Mouse (Mus musculus) neural tube, embryonic 11.5 days (tissue): ENCODE measurements around the gene Dgat2. TPM values are rescaled to one million over a fixed set of nuclear protein-coding genes. Genes with fewer than 3 reads are reported as not detected.

Experiments used
- ATAC-seq: fragments of 200-750 bp; cut with Nextera tagmentation; 2 replicates; pipeline ENCODE4 v1.8.0; 2017; ENCODE audit warnings: moderate number of reproducible peaks, mild to moderate bottlenecking, moderate TSS enrichment, moderate library complexity; ENCODE audit not compliant: insufficient read depth, low FRiP score, low TSS enrichment
- DNase-seq: peaks from one replicate; pipeline ENCODE4 v3.0.0-alpha.2; 2015; ENCODE audit warnings: low spot score
- H3K27ac ChIP-seq: fragments of 300-500 bp; sonication (generic); 2 replicates; pipeline ENCODE4 v1.5.1; 2014; ENCODE audit warnings: low read depth, mild to moderate bottlenecking, low read length
- H3K27me3 ChIP-seq: fragments of 300-500 bp; sonication (generic); 2 replicates; pipeline ENCODE4 v1.6.1; 2014; ENCODE audit warnings: mild to moderate bottlenecking, low read length, mixed read lengths; ENCODE audit not compliant: control insufficient read depth, insufficient read depth
- H3K36me3 ChIP-seq: fragments of 300-500 bp; sonication (generic); 2 replicates; pipeline ENCODE4 v1.6.1; 2014; ENCODE audit warnings: mild to moderate bottlenecking, low read length, moderate library complexity, mixed read lengths; ENCODE audit not compliant: control insufficient read depth, insufficient read depth
- H3K4me1 ChIP-seq: fragments of 300-500 bp; sonication (generic); 2 replicates; pipeline ENCODE4 v1.6.1; 2014; ENCODE audit warnings: low read length, mixed read lengths; ENCODE audit not compliant: control insufficient read depth, insufficient read depth
- H3K4me2 ChIP-seq: fragments of 300-500 bp; sonication (generic); 2 replicates; pipeline ENCODE4 v1.6.1; 2014; ENCODE audit warnings: low read depth, mild to moderate bottlenecking, moderate library complexity
- H3K4me3 ChIP-seq: fragments of 300-500 bp; sonication (generic); 2 replicates; pipeline ENCODE4 v1.5.1; 2014; ENCODE audit warnings: low read depth, low read length
- H3K9ac ChIP-seq: fragments of 300-500 bp; sonication (generic); 2 replicates; pipeline ENCODE4 v1.6.1; 2014; ENCODE audit warnings: mild to moderate bottlenecking, low read length
- H3K9me3 ChIP-seq: fragments of 300-500 bp; sonication (generic); 2 replicates; pipeline ENCODE4 v1.6.1; 2016; ENCODE audit warnings: low read length; ENCODE audit not compliant: control insufficient read depth
- WGBS: fragments of 180-500 bp; shearing (Covaris S2); extraction: QIAGEN DNeasy Blood & Tissue Kit; methylation state at CpG from one replicate; pipeline ENCODE4 v1.1.7; 2014; 5-methylcytosine and 5-hydroxymethylcytosine counted together
- polyA plus RNA-seq: library from polyadenylated mRNA; unstranded; fragments of >200 nt; fragmentation: Nextera tagmentation; extraction: Ambion mirVana; gene quantifications from 2 replicates; pipeline ENCODE4 v1.2.1, GENCODE M21; 2014

Dgat2 gene
- polyA plus RNA-seq, 1 experiment from 2014 or later = 12.7 TPM

- Histone ChIP-seq H3K4me1 (no peaks in the 10 kb centered on the region), H3K27ac (no peak overlapping the region), H3K9ac (no peak overlapping the region), H3K36me3 (no peaks in the 10 kb centered on the region), H3K4me2 (no peak overlapping the region), H3K9me3 (no peaks in the 10 kb centered on the region), H3K27me3 (no peaks in the 10 kb centered on the region), H3K4me3 (no peak overlapping the region)
- WGBS = 88% methylated on average over 16 of the region's 16 CpGs
- DNase-seq (no peak), ATAC-seq (no peak)
Measured at GRCm38 (mm10) chr7:99114006-99114726, 68.4 kb downstream of the Dgat2 start.

GRCm38 (mm10) chr7:99107566-99107965 is 75.0 kb downstream of the Dgat2 start:
- no peak for ATAC-seq
- Histone ChIP-seq H3K9me3 (no peaks in the 10 kb centered on the region), H3K36me3 (no peaks in the 10 kb centered on the region), H3K4me3 (no peak overlapping the region), H3K27me3 (no peaks in the 10 kb centered on the region), H3K9ac (no peak overlapping the region), H3K27ac (no peak overlapping the region), H3K4me2 (no peak overlapping the region), H3K4me1 (0 out of 2 replicates have a peak, but pooled peaks cover 7% of the 10 kb centered on the region)
- DNase-seq = no peak
- WGBS = 53% methylated on average over 3 of the region's 3 CpGs

- Histone ChIP-seq H3K27ac (no peak overlapping the region), H3K4me3 (no peak overlapping the region), H3K27me3 (no peaks in the 10 kb centered on the region), H3K9me3 (no peaks in the 10 kb centered on the region), H3K36me3 (no peaks in the 10 kb centered on the region), H3K4me2 (no peak overlapping the region), H3K4me1 (peaks cover 15% of the 10 kb centered on the region), H3K9ac (no peak overlapping the region)
- DNase-seq (no peak), ATAC-seq (no peak)
- WGBS = 43% methylated on average over 4 of the region's 4 CpGs
Measured at GRCm38 (mm10) chr7:99106714-99107270, 75.7 kb downstream of the Dgat2 start.

Other genes starting within 250 kb of the Dgat2 start
- 11.2 and 12.0 TPM in 2 replicates for gene Uvrag, start 41.6 kb downstream of the Dgat2 start, polyA plus RNA-seq
- 10.1 and 10.3 TPM in 2 replicates for gene Mogat2, start 55.9 kb upstream of the Dgat2 start, polyA plus RNA-seq
- gene Map6, start 84.7 kb upstream of the Dgat2 start, polyA plus RNA-seq = 46.7 and 57.0 TPM in 2 replicates
- gene Serpinh1, start 170.5 kb upstream of the Dgat2 start, polyA plus RNA-seq = 337 and 339 TPM in 2 replicates
- 32.5 and 39.9 TPM in 2 replicates for gene Gdpd5, start 198.7 kb upstream of the Dgat2 start, polyA plus RNA-seq